Mouse (Mus musculus): ENCODE results near the gene Pfkl. TPM values are rescaled to one million over a fixed set of nuclear protein-coding genes. Genes with fewer than 3 reads are reported as not detected.
A peak's percentile ranks its signal among the peaks of the same experiment; 100 is the strongest.
"Not testable (repeated sequence)": the region's sequence is repeated elsewhere in the genome, so short reads cannot be mapped to it uniquely, and the experiment has no call there.

Gene Pfkl
- total RNA-seq (2021), result 10 to 100 TPM; 17.0 to 21.0 TPM
- long read RNA-seq, experiment 1, transcript Pfkl-201 (22 exons, 3,730 nt), result major isoform, 57 of 65 reads
- long read RNA-seq, experiment 1, partial matches to known transcripts, result 0 of 65 reads
- long read RNA-seq, experiment 1, other reads (novel, unspliced or antisense), result 8 of 65 reads
- long read RNA-seq, experiment 2, transcript Pfkl-201 (22 exons, 3,730 nt), result major isoform, 98 of 114 reads
- long read RNA-seq, experiment 2, partial matches to known transcripts, result 10 of 114 reads
- long read RNA-seq, experiment 2, other reads (novel, unspliced or antisense), result 6 of 114 reads

GRCm38 (mm10) chr10:78009945-78010293, at the start of gene Pfkl:
Pfkl (minus strand) TSS chr10:78010083.
- no peak for DNase-seq (ENCODE audit: low spot score in 2 of 2)

DNA sequence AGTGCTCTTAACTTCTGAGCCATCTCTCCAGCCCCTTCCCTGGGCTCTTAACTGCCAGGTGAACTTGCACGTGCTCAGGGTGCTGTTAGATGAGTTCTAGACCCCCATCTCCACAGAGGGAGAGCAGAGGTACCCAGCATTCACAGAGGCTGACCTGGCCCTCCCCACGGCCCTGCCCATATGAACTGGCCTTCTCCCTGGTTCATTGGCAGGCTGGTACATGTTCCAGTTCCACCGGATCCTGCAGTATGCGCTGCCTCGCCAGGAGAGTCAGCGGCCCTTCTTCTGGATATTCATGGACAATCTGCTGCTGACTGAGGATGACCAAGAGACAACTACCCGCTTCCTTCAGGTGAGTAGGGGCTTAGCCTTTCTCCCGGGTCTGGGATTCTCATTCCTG, 47.2 kb upstream of the Pfkl start:
- no peak for DNase-seq (ENCODE audit: low spot score in 2 of 2)

DNA sequence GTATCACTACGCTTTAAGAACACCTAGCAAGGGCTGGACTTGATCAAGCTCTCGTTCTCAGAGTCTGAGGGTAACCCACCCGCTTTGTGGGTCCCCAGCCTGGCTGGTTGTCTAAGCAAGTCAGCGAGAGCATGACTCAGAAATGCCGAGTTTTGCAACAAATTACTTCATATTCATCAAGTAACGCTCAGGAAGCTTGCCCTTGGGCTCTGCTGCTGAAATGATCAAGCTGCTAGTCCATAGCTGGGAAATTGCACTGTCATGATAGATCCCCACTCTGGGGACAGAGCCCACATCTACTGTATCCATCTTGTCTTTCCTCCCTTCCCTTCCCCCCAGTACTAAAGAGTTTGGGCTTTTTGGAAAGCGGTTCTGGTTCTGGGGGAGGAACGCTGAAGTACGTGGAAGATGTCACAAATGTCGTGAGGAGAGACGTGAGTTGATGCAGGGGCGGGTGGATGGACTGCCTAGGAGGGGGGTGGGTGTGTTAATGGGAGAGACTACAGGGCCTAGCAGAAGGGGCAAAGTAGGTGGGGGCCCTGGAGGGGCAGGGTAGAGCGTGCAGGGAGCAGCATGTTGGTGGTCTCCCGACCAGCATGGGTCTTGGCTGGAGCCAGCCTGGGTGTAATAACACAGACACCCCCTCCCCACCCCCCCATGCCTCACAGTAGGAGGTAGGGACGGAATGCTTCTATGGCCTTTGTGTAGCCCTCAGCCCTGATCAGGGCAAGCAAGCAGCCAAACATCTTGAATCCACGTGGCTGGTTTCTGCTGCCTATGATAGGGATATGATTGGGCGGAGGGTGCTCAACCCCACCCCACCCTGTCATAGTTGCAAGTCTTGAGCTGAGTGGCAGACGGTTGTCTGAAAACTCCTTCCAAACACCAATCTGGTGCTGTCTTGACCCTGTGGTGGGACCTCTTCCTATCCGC, 45.0 kb upstream of the Pfkl start:
- no peak for DNase-seq (ENCODE audit: low spot score in 2 of 2)

- DNase-seq (ENCODE audit: low spot score in 2 of 2), result no peak
These were observed 39.7 kb upstream of the Pfkl start for GRCm38 (mm10) chr10:78049519-78050035.

GRCm38 (mm10) chr10:78048061-78048730, 38.3 kb upstream of the Pfkl start:
- DNase-seq (ENCODE audit: low spot score in 2 of 2), result no peak

GRCm38 (mm10) chr10:78046388-78046787, 36.5 kb upstream of the Pfkl start:
- DNase-seq (ENCODE audit: low spot score in 2 of 2), result no peak

DNA sequence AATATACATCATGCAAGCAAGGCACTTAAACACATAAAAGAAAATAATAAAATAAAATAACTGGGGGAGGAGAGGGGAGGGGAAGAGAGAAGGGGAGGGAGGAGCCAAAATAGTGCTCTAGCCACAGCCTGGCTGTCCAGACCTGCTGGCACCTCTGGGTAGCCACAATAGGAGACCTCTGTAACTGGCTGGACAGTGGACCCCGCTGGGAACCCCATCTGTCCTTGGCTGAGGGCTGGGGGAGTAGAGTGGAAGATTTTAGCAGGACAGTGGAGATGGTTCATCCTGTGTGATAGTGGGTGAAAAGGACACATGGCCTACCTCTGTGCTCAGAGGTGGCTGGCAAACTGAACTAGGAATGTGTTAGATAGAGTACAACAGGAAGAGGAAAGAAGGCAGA, 34.6 kb upstream of the Pfkl start:
- DNase-seq (ENCODE audit: low spot score in 2 of 2), result no peak

GRCm38 (mm10) chr10:78043406-78043836, 33.5 kb upstream of the Pfkl start, which contains the start of gene Aire:
Aire (minus strand) TSS chr10:78043610.
- peak in 1 of 2 experiments; percentile 40 for DNase-seq (ENCODE audit: low spot score in 2 of 2)

DNA sequence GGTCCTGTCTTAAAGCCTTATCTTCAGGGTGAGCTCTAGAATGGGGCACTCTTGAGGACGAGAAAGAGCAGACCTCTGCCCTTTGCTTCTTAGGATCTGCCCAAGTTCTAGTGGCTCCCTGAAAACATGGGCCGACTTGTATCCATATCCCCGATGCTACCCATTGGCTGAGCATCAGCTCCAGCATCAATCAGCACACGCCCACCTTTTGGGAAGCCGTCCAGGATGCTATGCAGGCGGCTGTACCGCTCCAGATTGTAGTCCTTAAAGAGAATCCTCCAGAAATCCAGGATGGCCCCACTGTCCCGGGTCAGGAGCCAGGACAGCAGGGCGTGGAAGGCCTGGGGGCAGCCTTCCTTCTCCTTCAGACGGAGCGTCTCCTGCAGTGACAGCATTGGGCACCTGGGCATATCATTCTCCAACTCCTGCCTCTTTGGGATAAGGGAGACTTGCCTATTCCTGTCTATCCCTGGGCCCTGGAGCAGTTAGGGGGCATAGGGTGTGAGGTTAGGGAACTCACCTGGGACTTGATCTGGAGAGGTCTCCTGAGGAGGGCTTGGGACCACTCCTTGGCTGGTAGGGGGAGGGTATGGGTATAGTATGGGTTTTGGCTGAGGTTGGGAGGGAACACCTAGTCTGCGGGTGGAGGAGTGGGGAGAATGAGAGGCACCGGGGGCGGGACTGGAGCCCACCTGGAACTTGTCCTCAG, 33.0 kb upstream of the Pfkl start:
- DNase-seq (ENCODE audit: low spot score in 2 of 2), result no peak

- DNase-seq (ENCODE audit: low spot score in 2 of 2), result no peak
These were observed 32.2 kb upstream of the Pfkl start for GRCm38 (mm10) chr10:78042096-78042495.

DNA sequence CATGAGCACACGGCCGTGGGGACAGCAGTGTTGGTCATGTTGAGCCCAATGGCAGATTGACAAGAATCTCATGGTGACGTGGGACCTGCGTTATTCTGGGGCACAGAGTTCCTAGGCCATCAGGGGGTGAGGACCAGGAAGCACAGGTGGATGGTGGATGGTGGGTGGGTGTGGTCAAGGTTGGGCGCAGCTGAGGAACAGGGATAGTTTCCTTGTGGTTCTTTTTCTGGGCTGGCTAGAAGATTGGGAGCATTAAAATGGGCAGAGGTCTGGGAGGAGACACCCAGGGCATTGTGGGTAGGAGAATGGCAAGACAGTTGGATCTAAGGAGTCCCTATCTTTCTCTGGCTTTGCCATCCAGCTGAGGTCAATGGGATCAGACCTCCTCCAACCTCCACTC, 31.8 kb upstream of the Pfkl start, which contains the start of gene Dnmt3l:
Gene Dnmt3l, plus strand, starts transcription at position 301 of the 400 bp plus-strand sequence.
- DNase-seq (ENCODE audit: low spot score in 2 of 2), result no peak

GRCm38 (mm10) chr10:78037139-78037538, 27.3 kb upstream of the Pfkl start:
- no peak for DNase-seq (ENCODE audit: low spot score in 2 of 2)

GRCm38 (mm10) chr10:78031987-78032386, 22.1 kb upstream of the Pfkl start:
- no peak for DNase-seq (ENCODE audit: low spot score in 2 of 2)

GRCm38 (mm10) chr10:78029080-78029479, 19.2 kb upstream of the Pfkl start:
- DNase-seq (ENCODE audit: low spot score in 2 of 2), result no peak

DNA sequence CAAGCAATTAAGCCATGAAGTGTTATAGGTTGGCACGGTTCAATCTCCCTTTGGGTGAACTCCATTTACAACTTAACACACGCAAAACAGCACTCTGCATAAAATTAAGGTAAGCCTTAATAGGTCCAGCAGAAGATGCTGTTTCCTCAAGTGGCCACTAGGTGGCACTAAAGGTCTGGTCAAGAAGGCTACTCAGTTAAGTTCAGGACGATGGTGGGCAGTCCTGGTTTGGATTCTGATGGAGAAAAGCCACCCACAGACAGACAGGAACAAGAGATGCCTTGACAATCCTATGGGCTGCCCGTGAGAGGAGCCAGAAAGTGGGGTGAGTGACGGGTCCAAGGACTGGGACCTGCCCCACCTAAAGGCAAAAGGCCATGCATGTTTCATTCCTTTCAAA, 18.2 kb upstream of the Pfkl start:
- peak; percentile 42 to 76 for DNase-seq (ENCODE audit: low spot score in 2 of 2)

DNA sequence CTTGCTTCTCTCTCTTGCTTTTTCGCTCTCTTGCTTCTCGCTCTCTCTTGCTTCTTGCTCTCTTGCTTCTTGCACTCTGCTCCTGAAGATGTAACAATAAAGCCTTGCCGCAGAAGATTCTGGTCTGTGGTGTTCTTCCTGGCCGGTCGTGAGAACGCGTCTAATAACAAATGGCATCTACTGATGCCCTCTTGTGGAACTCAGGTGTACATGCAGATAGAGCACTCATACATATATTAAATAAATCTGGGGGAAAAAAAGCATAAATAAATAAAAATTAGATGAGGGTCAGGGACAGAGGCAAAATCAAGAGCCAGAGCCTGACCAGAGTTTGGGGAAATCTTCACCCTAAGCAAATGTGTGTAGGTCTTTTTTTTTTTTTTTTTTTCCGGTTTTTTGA, 15.6 kb upstream of the Pfkl start:
- not testable (repeated sequence) for DNase-seq (ENCODE audit: low spot score in 2 of 2)

GRCm38 (mm10) chr10:78019984-78020383, 10.1 kb upstream of the Pfkl start:
- DNase-seq (ENCODE audit: low spot score in 2 of 2), result not testable (repeated sequence)

DNA sequence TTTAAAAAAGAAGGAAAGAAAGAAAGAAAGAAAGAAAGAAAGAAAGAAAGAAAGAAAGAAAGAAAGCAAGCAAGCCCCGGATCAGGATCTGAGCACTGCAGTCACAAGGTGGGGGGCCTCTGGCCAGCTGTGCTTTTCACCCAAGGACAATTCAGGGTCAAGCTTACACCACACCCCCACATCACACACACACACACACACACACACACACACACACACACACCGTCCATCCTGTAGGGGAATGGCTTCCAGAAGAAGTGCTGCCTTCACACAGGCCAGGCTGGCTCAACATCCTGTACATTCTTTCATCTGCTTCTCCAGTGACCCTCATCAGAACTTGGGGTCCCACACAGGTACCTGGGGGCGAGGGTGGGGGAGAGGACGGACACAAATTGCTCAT, 9.4 kb upstream of the Pfkl start:
- DNase-seq (ENCODE audit: low spot score in 2 of 2), result no peak

GRCm38 (mm10) chr10:78018797-78019203, 8.9 kb upstream of the Pfkl start:
- peak; percentile 65 to 80 for DNase-seq (ENCODE audit: low spot score in 2 of 2)

DNA sequence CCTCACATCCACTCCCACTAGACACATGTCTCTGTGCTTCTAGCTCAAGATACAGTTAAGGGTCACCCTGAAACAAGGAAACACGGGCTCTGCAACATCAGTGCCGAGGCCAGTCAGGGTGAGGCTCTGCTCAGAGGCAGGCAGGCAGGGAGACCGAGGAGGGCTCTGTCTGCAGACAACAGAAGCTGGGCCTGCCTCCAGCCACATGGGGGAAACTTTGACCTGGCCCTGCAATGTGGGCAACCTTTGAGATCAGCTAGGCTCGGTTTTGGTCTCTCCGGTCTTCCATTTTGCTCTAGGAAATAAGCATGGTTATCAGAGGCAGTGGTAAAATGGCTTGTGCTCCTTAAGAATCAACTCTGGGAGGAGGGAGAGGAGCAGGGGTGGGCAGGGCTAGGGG, 6.5 kb upstream of the Pfkl start:
- no peak for DNase-seq (ENCODE audit: low spot score in 2 of 2)

DNA sequence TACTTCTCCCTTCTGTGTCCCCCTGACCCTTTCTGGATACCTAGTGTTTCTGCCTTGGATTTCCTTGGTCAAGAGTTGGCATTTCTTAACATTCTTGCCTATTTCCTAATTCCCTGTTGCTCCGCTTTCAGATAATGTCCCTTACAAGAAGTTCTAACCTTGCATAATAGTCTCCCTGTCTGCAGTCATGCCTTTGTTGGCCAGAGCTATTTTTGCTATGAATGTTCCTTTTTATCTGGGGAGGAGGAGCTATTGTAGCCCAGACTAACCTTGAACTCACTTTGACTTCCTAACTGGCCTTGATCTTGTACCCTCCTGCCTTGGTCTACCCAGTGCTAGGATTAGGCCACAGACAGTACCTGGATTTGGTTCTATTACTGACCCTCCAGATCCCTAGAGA, 5.6 kb upstream of the Pfkl start:
- DNase-seq (ENCODE audit: low spot score in 2 of 2), result no peak

All from gastrocnemius, postnatal 4 days (tissue).